Mouse (Mus musculus): ENCODE results near the gene Gm21788. TPM values are rescaled to one million over a fixed set of nuclear protein-coding genes. Genes with fewer than 3 reads are reported as not detected.

The Gm21788 gene
- polyA plus RNA-seq (2014; fragmentation: Illumina TruSeq; extraction: RNeasy Lipid Tissue Mini Kit (QIAGEN cat#74804); ENCODE audit: low read depth, low replicate concordance), result not detected

DNA sequence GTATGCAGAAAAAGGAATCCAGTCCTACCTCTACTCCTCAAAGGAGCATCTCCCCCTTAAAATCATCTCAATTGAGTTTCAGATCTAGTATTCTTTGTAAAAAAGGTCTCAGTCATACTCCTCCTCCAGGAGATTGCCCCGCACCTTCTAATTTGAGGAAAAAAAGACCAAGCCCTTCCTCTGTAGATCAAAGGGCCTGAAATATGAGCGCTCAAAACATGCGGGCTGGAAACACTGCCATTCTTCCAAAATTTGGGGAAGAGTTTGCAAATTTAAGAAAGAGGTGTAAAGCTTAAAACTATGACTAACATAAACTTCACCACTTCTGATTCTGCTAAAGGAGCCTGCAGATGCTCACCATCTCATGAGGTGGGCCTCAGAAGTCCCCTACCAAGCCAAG, at the start of gene Gm21788:
Gene Gm21788, plus strand, starts transcription at position 301 of the 400 bp plus-strand sequence.

Other genes with a start within 250 kb of the Gm21788 start
- not detected for gene Gm21244, start 235.7 kb upstream of the Gm21788 start, polyA plus RNA-seq (2014; fragmentation: Illumina TruSeq; extraction: RNeasy Lipid Tissue Mini Kit (QIAGEN cat#74804); ENCODE audit: low read depth, low replicate concordance)
- gene Gm28998, start 151.2 kb upstream of the Gm21788 start, polyA plus RNA-seq (2014; fragmentation: Illumina TruSeq; extraction: RNeasy Lipid Tissue Mini Kit (QIAGEN cat#74804); ENCODE audit: low read depth, low replicate concordance), result not detected
- gene Gm20826, start 233.5 kb downstream of the Gm21788 start, polyA plus RNA-seq (2014; fragmentation: Illumina TruSeq; extraction: RNeasy Lipid Tissue Mini Kit (QIAGEN cat#74804); ENCODE audit: low read depth, low replicate concordance), result not detected

All from kidney, adult 10 weeks (tissue).